Mouse (Mus musculus) neural tube, embryonic 12.5 days (tissue): ENCODE measurements around the gene Zfp677. TPM values are rescaled to one million over a fixed set of nuclear protein-coding genes. Genes with fewer than 3 reads are reported as not detected.
"Not testable (repeated sequence)": the region's sequence is repeated elsewhere in the genome, so short reads cannot be mapped to it uniquely, and the experiment has no call there.

Experiments used
- ATAC-seq: fragments of 200-750 bp; cut with Nextera tagmentation; 2 replicates; pipeline ENCODE4 v1.8.0; 2017; ENCODE audit warnings: low read depth, mild to moderate bottlenecking, moderate TSS enrichment, moderate library complexity; ENCODE audit not compliant: low FRiP score
- H3K27ac ChIP-seq: fragments of 300-500 bp; sonication (generic); 2 replicates; pipeline ENCODE4 v1.5.1; 2016
- H3K27me3 ChIP-seq: fragments of 300-500 bp; sonication (generic); replicated peaks from 2 replicates; pipeline ENCODE4 v1.6.1; 2016; ENCODE audit warnings: mild to moderate bottlenecking
- H3K36me3 ChIP-seq: fragments of 300-500 bp; sonication (generic); 2 replicates; pipeline ENCODE4 v1.6.1; 2016; ENCODE audit warnings: mild to moderate bottlenecking
- H3K4me1 ChIP-seq: fragments of 300-500 bp; sonication (generic); 2 replicates; pipeline ENCODE4 v1.6.1; 2016
- H3K4me2 ChIP-seq: fragments of 300-500 bp; sonication (generic); replicated peaks from 2 replicates; pipeline ENCODE4 v1.6.1; 2016; ENCODE audit warnings: mild to moderate bottlenecking
- H3K4me3 ChIP-seq: fragments of 300-500 bp; sonication (generic); 2 replicates; pipeline ENCODE4 v1.5.1; 2016
- H3K9ac ChIP-seq: fragments of 300-500 bp; sonication (generic); 2 replicates; pipeline ENCODE4 v1.6.1; 2016; ENCODE audit warnings: mild to moderate bottlenecking
- H3K9me3 ChIP-seq: fragments of 300-500 bp; sonication (generic); 2 replicates; pipeline ENCODE4 v1.6.1; 2016; ENCODE audit warnings: mild to moderate bottlenecking
- WGBS: fragments of 180-500 bp; shearing (Covaris S2); methylation state at CpG from one replicate; pipeline ENCODE4 v1.1.7; 2016; 5-methylcytosine and 5-hydroxymethylcytosine counted together
- polyA plus RNA-seq: library from polyadenylated mRNA; unstranded; fragments of >200 nt; fragmentation: Nextera tagmentation; extraction: Ambion mirVana; gene quantifications from 2 replicates; pipeline ENCODE4 v1.2.1, GENCODE M21; 2016

Gene Zfp677
- 2.7 and 3.2 TPM in 2 replicates for polyA plus RNA-seq

DNA sequence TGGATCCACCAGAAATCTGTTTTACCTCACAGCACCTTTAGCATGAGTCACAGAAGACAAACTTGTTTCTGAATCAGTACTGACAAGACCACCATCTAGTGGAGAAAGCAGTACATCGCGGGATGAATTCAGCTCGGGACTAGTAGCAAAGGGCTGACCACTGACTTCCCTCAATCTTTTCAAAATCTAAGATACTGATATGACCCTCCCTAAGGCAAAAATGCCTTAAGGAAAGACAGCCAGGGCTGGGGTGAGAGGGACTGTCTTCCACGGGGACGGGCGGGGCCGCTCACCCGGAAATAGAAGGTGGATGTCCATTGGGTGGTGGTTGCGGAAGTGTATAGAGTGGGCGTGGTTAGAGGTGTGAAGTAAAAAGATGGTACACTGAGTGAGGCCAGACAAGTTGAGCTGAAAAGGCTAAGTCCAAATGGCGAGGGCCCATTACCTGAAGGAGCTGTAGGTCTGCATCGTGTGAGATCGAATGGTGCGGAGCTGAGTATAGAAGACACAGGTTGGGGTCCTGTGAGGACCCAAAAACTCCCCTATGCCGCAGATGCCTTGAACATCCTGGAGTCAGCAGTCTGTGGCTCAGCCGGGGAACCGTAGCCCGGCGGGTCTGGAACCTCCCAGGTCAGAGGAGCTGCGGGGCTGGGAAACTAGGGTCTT is at the start of gene Zfp677:
TSS of gene Zfp677 (plus strand) at position 358 of the 666 bp plus-strand sequence.
- Histone ChIP-seq H3K4me3 (peak within 1 kb of the TSS; percentile 37), H3K4me1 (no peaks in the 10 kb centered on the region), H3K27ac (no peak within 1 kb of the TSS), H3K9me3 (no peaks in the 10 kb centered on the region), H3K4me2 (peak within 1 kb of the TSS; percentile 64), H3K9ac (peak within 1 kb of the TSS; percentile 8; the same call in 1 of the 2 replicates), H3K27me3 (no peaks in the 10 kb centered on the region), H3K36me3 (no peaks in the 10 kb centered on the region)
- WGBS = 4% methylated on average over 20 of the region's 20 CpGs
- ATAC-seq = peak; percentile 98

DNA sequence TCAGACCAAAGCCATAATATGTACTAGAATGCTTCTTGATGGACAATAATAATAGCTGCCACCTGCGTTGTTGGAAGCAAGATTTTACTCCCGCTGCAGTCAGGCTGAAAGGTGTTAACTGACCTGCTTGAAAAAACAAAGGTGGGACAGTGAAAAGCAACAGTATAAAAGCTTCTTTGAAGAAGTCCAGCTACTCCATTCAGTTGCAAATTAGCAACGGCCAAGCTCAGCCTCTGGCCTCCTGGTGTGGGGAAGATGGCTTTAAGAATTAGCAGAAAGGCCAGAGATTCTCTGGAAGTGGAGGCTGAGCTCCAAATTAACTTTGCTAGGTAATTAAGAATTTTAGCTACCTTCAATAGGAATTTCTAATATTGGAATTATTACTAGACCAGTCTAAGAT is 15.5 kb upstream of the Zfp677 start:
- H3K27me3 ChIP-seq, H3K4me3 ChIP-seq, H3K4me2 ChIP-seq, H3K36me3 ChIP-seq, H3K9me3 ChIP-seq, ATAC-seq, H3K27ac ChIP-seq, H3K9ac ChIP-seq, H3K4me1 ChIP-seq: not testable (repeated sequence)
- 11% methylated on average over 3 of the region's 3 CpGs for WGBS

DNA sequence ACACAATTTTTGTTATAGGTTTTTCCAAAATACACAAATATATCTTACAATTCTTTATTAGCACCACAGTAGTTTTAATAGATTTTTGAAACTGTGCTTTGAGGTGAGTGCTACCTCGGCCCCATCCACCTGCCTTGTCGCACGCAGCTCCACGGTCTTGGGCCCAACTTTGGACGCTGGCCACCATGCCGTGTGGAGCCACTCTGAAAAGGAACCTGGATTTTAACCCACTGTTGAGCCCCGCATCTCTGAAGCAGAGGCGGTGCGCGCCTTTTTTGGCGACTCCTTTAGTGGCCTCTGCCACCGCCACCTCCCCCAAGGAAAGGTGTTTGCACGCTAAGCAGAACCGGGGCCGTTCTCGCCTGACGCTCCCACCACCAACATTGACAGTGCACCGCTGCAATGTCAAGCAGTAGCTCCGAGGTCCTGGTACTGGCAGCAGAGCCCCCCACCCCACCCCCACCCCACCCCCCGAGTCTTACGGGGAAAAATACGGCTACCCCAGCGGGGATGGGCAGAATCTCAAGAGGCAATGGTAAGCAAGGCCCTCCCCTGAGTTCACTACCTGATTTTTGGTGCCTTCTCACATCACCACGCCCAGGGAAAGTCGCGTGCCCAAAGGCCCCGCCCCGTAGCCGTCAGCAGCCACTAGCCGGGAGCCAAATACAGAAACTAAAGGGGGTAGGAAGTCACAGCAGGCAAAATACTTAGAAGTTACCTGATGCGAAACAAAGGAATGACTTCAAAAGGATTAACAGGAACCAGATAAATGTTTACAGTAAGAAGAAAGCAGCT is 13.4 kb upstream of the Zfp677 start:
- Histone ChIP-seq H3K4me2 (peak overlapping the region; percentile 66), H3K9ac (peak overlapping the region; percentile 33; the same call in 1 of the 2 replicates), H3K27ac (no peak overlapping the region), H3K36me3 (no peaks in the 10 kb centered on the region), H3K4me1 (0 out of 2 replicates have a peak, but pooled peaks cover 6% of the 10 kb centered on the region), H3K9me3 (no peaks in the 10 kb centered on the region), H3K27me3 (no peaks in the 10 kb centered on the region), H3K4me3 (peak overlapping the region; percentile 31)
- 12% methylated on average over 31 of the region's 31 CpGs for WGBS
- ATAC-seq = peak; percentile 41

DNA sequence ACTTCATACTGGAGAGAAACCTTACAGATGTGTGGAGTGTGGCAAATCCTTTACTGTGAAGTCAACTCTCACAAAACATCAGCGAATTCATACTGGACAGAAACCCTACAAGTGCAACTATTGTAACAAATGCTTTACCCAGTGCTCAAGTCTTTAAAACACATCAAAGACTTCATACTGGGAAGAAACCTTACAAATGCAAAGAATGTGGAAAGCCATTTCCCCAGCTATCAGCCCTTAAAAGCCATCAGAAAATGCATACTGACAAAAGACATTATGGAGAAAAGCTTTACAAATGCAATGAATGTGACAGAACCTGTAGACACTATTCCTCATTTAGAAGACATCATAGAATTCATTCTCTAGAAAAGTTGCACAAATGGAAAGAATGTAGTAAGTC is 8.2 kb upstream of the Zfp677 start:
- Histone ChIP-seq H3K4me3 (no peak overlapping the region), H3K4me2 (no peak overlapping the region), H3K27me3 (no peaks in the 10 kb centered on the region), H3K9me3 (no peaks in the 10 kb centered on the region), H3K4me1 (0 out of 2 replicates have a peak, but pooled peaks cover under 1% of the 10 kb centered on the region), H3K9ac (no peak overlapping the region), H3K36me3 (no peaks in the 10 kb centered on the region), H3K27ac (no peak overlapping the region)
- ATAC-seq = no peak
- WGBS = 59% methylated on average over 1 of the region's 1 CpGs

DNA sequence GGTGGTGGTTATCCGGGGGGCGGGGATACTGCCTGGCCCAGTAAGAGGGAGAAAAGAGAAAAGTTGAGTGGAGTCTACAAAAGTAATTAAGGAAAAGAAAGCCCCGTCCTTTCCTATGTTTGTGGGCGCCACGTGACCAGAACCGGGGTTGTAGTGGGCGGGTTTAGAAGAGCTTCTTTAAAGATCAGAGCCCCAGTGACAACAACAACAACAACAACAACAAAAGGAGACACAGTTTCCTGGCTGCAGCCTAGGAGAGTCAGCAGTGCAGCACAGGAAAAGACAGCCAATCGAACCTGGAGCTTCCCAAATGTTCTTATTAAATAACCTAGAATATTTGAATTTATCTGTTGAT is 486 bp downstream of the Zfp677 start:
- no peak overlapping the region for H3K27ac ChIP-seq
- no peaks in the 10 kb centered on the region for H3K9me3 ChIP-seq
- peak; percentile 45 for ATAC-seq
- H3K4me1 ChIP-seq = no peaks in the 10 kb centered on the region
- H3K4me2 ChIP-seq = peak overlapping the region; percentile 64
- no peaks in the 10 kb centered on the region for H3K27me3 ChIP-seq
- H3K4me3 ChIP-seq = peak overlapping the region; percentile 37
- no peaks in the 10 kb centered on the region for H3K36me3 ChIP-seq
- 20% methylated on average over 8 of the region's 8 CpGs for WGBS
- peak overlapping the region; percentile 7; the same call in 1 of the 2 replicates for H3K9ac ChIP-seq

DNA sequence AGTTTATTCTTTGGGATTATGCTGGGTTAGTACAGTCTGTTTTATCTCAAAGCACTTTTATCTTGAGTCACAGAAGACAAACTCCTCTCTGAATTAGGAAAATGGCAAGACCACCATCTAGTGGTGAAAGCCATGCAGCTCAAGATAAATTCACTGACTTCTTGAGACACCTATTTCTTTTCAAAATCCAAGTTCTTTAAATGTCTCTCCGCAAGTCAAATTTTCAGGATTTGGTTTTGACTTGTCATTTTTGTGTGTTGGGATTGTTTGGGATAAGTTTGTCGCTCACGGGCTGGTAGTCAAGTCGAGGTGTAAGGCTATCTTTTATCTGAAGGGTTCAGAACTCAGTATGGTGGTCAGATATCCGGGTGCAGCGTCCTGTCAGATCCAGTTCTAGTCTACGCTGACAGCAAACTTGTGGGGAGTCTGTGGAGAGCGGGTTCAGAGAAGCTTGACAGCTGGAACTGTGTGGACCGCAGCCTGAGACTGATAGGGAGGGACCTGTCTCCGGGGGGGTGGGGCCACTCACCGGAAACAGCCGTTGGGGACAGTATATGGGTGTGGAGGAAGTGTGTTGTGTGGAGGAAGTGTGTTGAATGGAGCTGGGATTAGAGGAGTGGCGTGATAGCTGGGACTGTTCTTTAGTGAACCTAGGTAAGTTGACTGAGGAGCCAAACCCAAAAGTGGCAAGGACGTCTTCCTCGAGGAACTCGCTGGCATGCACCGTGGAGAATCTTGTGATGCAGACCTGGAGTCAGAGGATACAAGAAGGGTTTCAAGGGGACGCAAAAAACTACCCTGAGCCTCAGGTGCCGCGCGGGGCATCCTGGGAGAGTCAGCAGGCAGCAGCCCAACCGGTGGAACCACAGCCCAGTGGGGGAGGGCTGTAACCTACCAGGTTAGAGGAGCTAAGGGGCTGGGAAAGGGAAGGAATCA is 39.4 kb downstream of the Zfp677 start, which contains the start of gene Zfp54:
TSS of gene Zfp54 (plus strand) at position 564 of the 936 bp plus-strand sequence.
- Histone ChIP-seq H3K9ac (peak within 1 kb of the TSS; percentile 47), H3K4me1 (no peaks in the 10 kb centered on the region), H3K4me3 (peak within 1 kb of the TSS; percentile 43), H3K36me3 (no peaks in the 10 kb centered on the region), H3K9me3 (no peaks in the 10 kb centered on the region), H3K27ac (no peak within 1 kb of the TSS), H3K27me3 (no peaks in the 10 kb centered on the region), H3K4me2 (peak within 1 kb of the TSS; percentile 76)
- under 1% methylated on average over 22 of the region's 22 CpGs for WGBS
- peak; percentile 98 for ATAC-seq

DNA sequence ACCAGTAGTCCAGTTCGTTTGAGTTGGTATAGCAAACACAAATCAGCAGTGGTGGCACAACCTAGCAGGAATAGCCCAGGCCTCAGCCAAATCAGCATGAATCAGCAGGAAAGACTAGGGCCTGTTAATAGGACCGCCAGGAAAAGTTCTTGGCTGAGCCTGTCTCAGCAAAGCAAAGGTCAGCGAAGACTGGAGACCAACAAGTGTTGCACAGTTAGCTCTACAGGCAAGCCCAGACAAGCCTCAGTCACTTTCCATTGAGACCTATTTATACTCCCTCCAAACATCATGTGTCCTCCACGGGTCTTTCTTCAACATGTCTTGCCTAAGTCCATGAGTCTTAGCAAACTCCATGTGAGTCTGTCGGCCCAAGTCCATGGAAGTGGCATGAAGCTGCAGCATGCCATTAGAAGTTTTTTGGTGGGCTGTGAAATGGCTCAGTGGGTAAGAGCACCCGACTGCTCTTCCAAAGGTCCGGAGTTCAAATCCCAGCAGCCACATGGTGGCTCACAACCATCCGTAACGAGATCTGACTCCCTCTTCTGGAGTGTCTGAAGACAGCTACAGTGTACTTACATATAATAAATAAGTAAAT is 55.4 kb downstream of the Zfp677 start:
- not testable (repeated sequence) for H3K36me3 ChIP-seq, H3K9me3 ChIP-seq, H3K27me3 ChIP-seq, H3K4me2 ChIP-seq, H3K9ac ChIP-seq, H3K4me1 ChIP-seq, H3K4me3 ChIP-seq, H3K27ac ChIP-seq, ATAC-seq
- 86% methylated on average over 9 of the region's 9 CpGs for WGBS

Other genes with a start within 250 kb of the Zfp677 start
- gene Vmn1r234, start 157.7 kb upstream of the Zfp677 start, polyA plus RNA-seq = not detected in 2 replicates
- not detected in 2 replicates for gene Vmn1r235, start 127.3 kb upstream of the Zfp677 start, polyA plus RNA-seq
- gene Vmn1r236, start 100.8 kb upstream of the Zfp677 start, polyA plus RNA-seq = not detected in 2 replicates
- not detected in 2 replicates for gene Vmn1r237, start 71.9 kb upstream of the Zfp677 start, polyA plus RNA-seq
- gene Zfp54, start 39.5 kb downstream of the Zfp677 start, polyA plus RNA-seq = 3.5 and 4.1 TPM in 2 replicates
- gene Zfp51, start 66.6 kb downstream of the Zfp677 start, polyA plus RNA-seq = 13.8 and 15.1 TPM in 2 replicates
- gene Zfp53, start 105.2 kb downstream of the Zfp677 start, polyA plus RNA-seq = 8.1 and 9.5 TPM in 2 replicates
- 1.6 and 1.9 TPM in 2 replicates for gene Zfp52, start 151.8 kb downstream of the Zfp677 start, polyA plus RNA-seq
- 14.1 and 16.3 TPM in 2 replicates for gene Zfp948, start 183.3 kb downstream of the Zfp677 start, polyA plus RNA-seq